Mouse (Mus musculus): Measurements from ENCODE around the gene Manf. TPM values are rescaled to one million over a fixed set of nuclear protein-coding genes. Genes with fewer than 3 reads are reported as not detected.

The Manf gene
- polyA plus RNA-seq, 1 experiment: not detected

- H3K4me3 ChIP-seq (ENCODE audit: insufficient read depth, low read depth, low read length): no peak overlapping the region
- 32% methylated on average over 15 of the region's 15 CpGs for WGBS
Observed at GRCm38 (mm10) chr9:106821050-106821617, 70.6 kb downstream of the Manf start.

DNA sequence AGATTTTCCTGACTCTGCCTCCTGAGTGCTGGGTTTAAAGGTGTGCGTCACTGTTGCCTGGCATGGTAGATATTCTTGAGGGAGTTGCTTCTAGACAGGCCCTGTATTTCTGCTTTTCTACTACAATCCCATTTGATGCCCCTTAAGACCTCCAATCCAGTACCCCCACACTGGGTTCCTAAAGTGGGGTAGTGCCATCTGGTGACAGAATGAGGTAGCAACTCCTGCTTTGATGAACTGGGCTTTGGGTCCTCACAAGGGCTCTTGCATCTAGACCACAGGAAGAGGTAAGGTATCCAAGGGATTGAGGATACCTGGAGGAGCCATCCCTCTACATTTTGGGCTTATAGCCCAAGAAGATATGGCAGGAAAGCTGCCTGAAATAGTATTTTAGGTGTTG is 72.6 kb downstream of the Manf start:
- no peak for TF ChIP-seq CTCF (IDR thresholded peaks at IDR 0.05; ENCODE audit: insufficient read depth, low read depth, low read length)
- WGBS: 91% methylated on average over 1 of the region's 1 CpGs

More at GRCm38 (mm10) chr9:106821050-106821617, 70.6 kb downstream of the Manf start:
- Histone ChIP-seq H3K4me1 (ENCODE audit: control insufficient read depth, insufficient read depth, low read length) (no peaks in the 10 kb centered on the region), H3K27ac (ENCODE audit: insufficient read depth, low read depth, low read length) (no peak overlapping the region)
- TF ChIP-seq CTCF (IDR thresholded peaks at IDR 0.05; ENCODE audit: insufficient read depth, low read depth, low read length) (no peak), POLR2A (IDR thresholded peaks at IDR 0.05; ENCODE audit: insufficient read depth, low read depth, low read length) (no peak)

DNA sequence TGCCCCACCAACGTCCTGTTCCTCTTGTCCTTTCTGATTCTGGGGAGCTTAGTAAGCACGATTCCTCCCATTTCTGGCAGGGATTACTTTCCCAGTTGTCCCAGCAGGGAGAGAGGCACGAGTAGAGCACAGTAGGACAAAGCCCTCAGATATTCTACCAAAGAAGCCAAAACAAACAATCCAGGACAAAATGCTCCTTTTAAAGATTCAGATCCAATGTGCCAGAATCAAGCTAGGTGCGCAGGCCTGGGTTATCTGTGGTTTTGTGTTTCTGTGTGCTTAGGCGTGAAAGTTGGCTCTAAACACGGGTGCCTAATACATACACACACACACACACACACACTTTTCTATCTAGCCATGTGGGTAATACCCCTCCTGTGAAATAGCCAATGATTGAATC is 73.6 kb downstream of the Manf start:
- Histone ChIP-seq H3K27ac (ENCODE audit: insufficient read depth, low read depth, low read length) (no peak overlapping the region), H3K4me3 (ENCODE audit: insufficient read depth, low read depth, low read length) (no peak overlapping the region), H3K4me1 (ENCODE audit: control insufficient read depth, insufficient read depth, low read length) (no peaks in the 10 kb centered on the region)
- 71% methylated on average over 6 of the region's 6 CpGs for WGBS
- TF ChIP-seq POLR2A (IDR thresholded peaks at IDR 0.05; ENCODE audit: insufficient read depth, low read depth, low read length): no peak
- TF ChIP-seq CTCF (IDR thresholded peaks at IDR 0.05; ENCODE audit: insufficient read depth, low read depth, low read length): no peak

More for the DNA sequence above, 72.6 kb downstream of the Manf start:
- Histone ChIP-seq H3K4me3 (ENCODE audit: insufficient read depth, low read depth, low read length) (no peak overlapping the region), H3K27ac (ENCODE audit: insufficient read depth, low read depth, low read length) (no peak overlapping the region), H3K4me1 (ENCODE audit: control insufficient read depth, insufficient read depth, low read length) (no peaks in the 10 kb centered on the region)

GRCm38 (mm10) chr9:106806503-106806902 is 85.3 kb downstream of the Manf start:
- TF ChIP-seq POLR2A (IDR thresholded peaks at IDR 0.05; ENCODE audit: insufficient read depth, low read depth, low read length) (no peak), CTCF (IDR thresholded peaks at IDR 0.05; ENCODE audit: insufficient read depth, low read depth, low read length) (no peak)
- H3K4me1 ChIP-seq (ENCODE audit: control insufficient read depth, insufficient read depth, low read length): no peaks in the 10 kb centered on the region
- WGBS: 74% methylated on average over 4 of the region's 4 CpGs

GRCm38 (mm10) chr9:106790831-106791230 is 100.9 kb downstream of the Manf start:
- Histone ChIP-seq H3K4me1 (ENCODE audit: control insufficient read depth, insufficient read depth, low read length) (peaks cover 6% of the 10 kb centered on the region), H3K27ac (ENCODE audit: insufficient read depth, low read depth, low read length) (no peak overlapping the region), H3K4me3 (ENCODE audit: insufficient read depth, low read depth, low read length) (no peak overlapping the region)
- 73% methylated on average over 6 of the region's 6 CpGs for WGBS
- TF ChIP-seq POLR2A (IDR thresholded peaks at IDR 0.05; ENCODE audit: insufficient read depth, low read depth, low read length) (no peak), CTCF (IDR thresholded peaks at IDR 0.05; ENCODE audit: insufficient read depth, low read depth, low read length) (no peak)

More at GRCm38 (mm10) chr9:106806503-106806902, 85.3 kb downstream of the Manf start:
- Histone ChIP-seq H3K27ac (ENCODE audit: insufficient read depth, low read depth, low read length) (no peak overlapping the region), H3K4me3 (ENCODE audit: insufficient read depth, low read depth, low read length) (no peak overlapping the region)

DNA sequence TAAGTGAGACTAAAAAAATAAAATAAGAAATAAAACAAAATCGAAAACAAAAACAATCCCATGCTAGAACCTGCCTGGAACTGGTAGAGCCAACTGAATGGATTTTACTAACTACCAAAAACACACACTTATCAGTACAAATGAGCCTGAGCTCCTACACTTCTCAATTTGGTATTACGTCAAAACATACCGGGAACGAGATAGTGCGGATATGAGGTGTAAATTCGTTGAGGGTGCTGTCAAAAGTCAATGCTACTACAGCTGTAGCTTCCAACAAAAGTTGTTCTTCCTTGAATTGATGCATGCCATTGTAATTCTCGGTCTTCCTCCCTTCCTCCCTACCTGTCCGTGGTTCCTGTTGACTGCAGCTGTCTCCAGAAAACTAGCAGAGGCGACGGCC is 102.4 kb downstream of the Manf start:
- Histone ChIP-seq H3K4me1 (ENCODE audit: control insufficient read depth, insufficient read depth, low read length) (peaks cover 6% of the 10 kb centered on the region), H3K27ac (ENCODE audit: insufficient read depth, low read depth, low read length) (no peak overlapping the region), H3K4me3 (ENCODE audit: insufficient read depth, low read depth, low read length) (peak overlapping the region; percentile 86)
- WGBS: 6% methylated on average over 10 of the region's 10 CpGs
- TF ChIP-seq CTCF (IDR thresholded peaks at IDR 0.05; ENCODE audit: insufficient read depth, low read depth, low read length) (no peak), POLR2A (IDR thresholded peaks at IDR 0.05; ENCODE audit: insufficient read depth, low read depth, low read length) (no peak)

DNA sequence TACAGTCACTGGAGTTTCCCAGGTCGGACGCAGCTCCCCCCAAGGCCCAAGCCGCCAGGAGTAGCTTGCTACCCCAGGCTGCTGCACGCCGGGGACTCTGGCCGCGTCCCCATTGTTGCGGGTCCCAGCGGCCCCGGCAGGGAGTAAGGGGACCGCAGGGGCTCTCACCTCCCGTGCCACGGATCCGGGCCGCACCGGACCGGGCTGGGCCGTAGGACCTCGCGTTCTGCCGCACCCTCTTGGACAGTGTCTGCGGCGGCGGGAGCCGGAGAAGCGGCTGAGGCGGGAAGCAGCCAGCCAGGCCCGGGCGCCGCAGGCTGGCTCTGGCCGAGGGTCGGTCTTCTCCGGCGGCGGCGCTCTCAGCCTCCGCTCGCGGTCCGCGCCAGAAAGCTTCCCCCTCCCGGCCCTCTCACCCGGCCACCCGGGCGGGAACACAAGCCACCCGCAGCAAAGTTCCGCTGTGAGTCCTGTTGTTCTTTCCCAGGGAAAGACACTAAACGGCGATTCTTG is 102.9 kb downstream of the Manf start, which contains the start of gene Rad54l2:
Gene Rad54l2, minus strand, starts transcription at position 383 of the 510 bp plus-strand sequence.
- Histone ChIP-seq H3K4me3 (ENCODE audit: insufficient read depth, low read depth, low read length) (peak within 1 kb of the TSS; percentile 86), H3K27ac (ENCODE audit: insufficient read depth, low read depth, low read length) (0 out of 2 replicates have a peak within 1 kb of the TSS, but pooled peaks have one; percentile 35), H3K4me1 (ENCODE audit: control insufficient read depth, insufficient read depth, low read length) (peaks cover 6% of the 10 kb centered on the region)
- WGBS: under 1% methylated on average over 49 of the region's 49 CpGs
- TF ChIP-seq CTCF (IDR thresholded peaks at IDR 0.05; ENCODE audit: insufficient read depth, low read depth, low read length): no peak
- peak; percentile 90 for TF ChIP-seq POLR2A (IDR thresholded peaks at IDR 0.05; ENCODE audit: insufficient read depth, low read depth, low read length)

Other genes starting within 250 kb of the Manf start
- not detected in 2 replicates for gene Grm2, start 235.9 kb downstream of the Manf start, polyA plus RNA-seq (2012; ENCODE audit: insufficient read depth, insufficient read length, low replicate concordance, missing spikeins)
- gene Tex264, start 206.1 kb downstream of the Manf start, polyA plus RNA-seq (2012; ENCODE audit: insufficient read depth, insufficient read length, low replicate concordance, missing spikeins): not detected in 2 replicates
- not detected in 2 replicates for gene Rad54l2, start 102.8 kb downstream of the Manf start, polyA plus RNA-seq (2012; ENCODE audit: insufficient read depth, insufficient read length, low replicate concordance, missing spikeins)
- not detected in 2 replicates for gene Dcaf1, start 70.1 kb downstream of the Manf start, polyA plus RNA-seq (2012; ENCODE audit: insufficient read depth, insufficient read length, low replicate concordance, missing spikeins)
- not detected in 2 replicates for gene Rbm15b, start 4.6 kb downstream of the Manf start, polyA plus RNA-seq (2012; ENCODE audit: insufficient read depth, insufficient read length, low replicate concordance, missing spikeins)

Data from olfactory bulb, adult 2 months (tissue).